Mouse (Mus musculus): Measurements from ENCODE around the gene Cbarp.

DNA sequence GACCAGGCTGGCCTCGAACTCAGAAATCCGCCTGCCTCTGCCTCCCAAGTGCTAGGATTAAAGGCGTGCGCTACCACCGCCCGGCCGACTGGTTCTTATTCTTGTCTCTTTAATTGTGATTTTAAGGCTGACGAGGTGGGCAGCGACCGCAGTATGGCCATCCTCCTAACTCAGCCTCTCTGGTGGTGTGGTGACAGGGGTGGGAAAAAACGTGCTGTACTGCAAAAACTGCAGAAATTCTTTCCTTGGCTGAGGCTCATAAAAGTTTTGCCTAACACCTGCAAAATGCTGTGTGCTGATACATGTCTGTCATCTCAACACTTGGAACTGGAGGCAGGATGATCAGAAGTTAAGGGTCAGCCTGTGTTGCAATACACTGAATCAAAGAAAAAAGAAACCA, 32.7 kb upstream of the Cbarp start:
- no peak for TF ChIP-seq CTCF (IDR thresholded peaks at IDR 0.05; ENCODE audit: low read depth, low read length)
- TF ChIP-seq TAL1 (conservative IDR thresholded peaks at IDR 0.05; ENCODE audit: low read depth, low read length), result no peak
- TF ChIP-seq GATA1 (IDR thresholded peaks at IDR 0.05; ENCODE audit: borderline replicate concordance, low read length), result no peak
- TF ChIP-seq POLR2AphosphoS5 (IDR thresholded peaks at IDR 0.05; ENCODE audit: insufficient replicate concordance, low read depth, low read length), result no peak
- no peak for TF ChIP-seq GATA2 (IDR thresholded peaks at IDR 0.05; ENCODE audit: borderline replicate concordance, low read depth, low read length)

All from G1E (cell line).